Mouse (Mus musculus) brain, embryonic 14.5 days (tissue): ENCODE results near the gene Zmiz1. TPM values are rescaled to one million over a fixed set of nuclear protein-coding genes. Genes with fewer than 3 reads are reported as not detected.

Source experiments
- DNase-seq: peaks from one replicate; pipeline ENCODE4 v3.0.0-alpha.2; 2011; ENCODE audit warnings: low read depth
- CTCF ChIP-seq: fragments of 200-500 bp; IDR thresholded peaks from 2 replicates; pipeline ENCODE4 v1.5.1; 2012; ENCODE audit warnings: inconsistent platforms, mild to moderate bottlenecking, moderate library complexity, borderline replicate concordance; ENCODE audit not compliant: insufficient read depth, insufficient read length; ENCODE audit errors: extremely low read depth
- POLR2A ChIP-seq: fragments of 200-500 bp; IDR thresholded peaks from 2 replicates; pipeline ENCODE4 v1.6.1; 2012; ENCODE audit warnings: mild to moderate bottlenecking, inconsistent platforms, borderline replicate concordance; ENCODE audit not compliant: poor library complexity, insufficient read depth, insufficient read length, severe bottlenecking; ENCODE audit errors: extremely low read depth
- polyA plus RNA-seq: library from polyadenylated mRNA; depleted of rRNA; stranded (reverse); fragments of >200 nt; gene quantifications from 2 replicates; pipeline ENCODE4 v1.2.3, GENCODE M21; 2012

The Zmiz1 gene
- polyA plus RNA-seq, 1 experiment, result 141 TPM

GRCm38 (mm10) chr14:25525729-25526128 is 66.7 kb downstream of the Zmiz1 start:
- no peak for TF ChIP-seq CTCF
- TF ChIP-seq POLR2A, result no peak
- DNase-seq, result no peak

- no peak for DNase-seq
- TF ChIP-seq POLR2A (no peak), CTCF (no peak)
Measured at GRCm38 (mm10) chr14:25526872-25527271, 67.9 kb downstream of the Zmiz1 start.

- TF ChIP-seq POLR2A (no peak), CTCF (no peak)
- no peak for DNase-seq
Measured at GRCm38 (mm10) chr14:25527321-25527720, 68.3 kb downstream of the Zmiz1 start.

- no peak for DNase-seq
Measured at GRCm38 (mm10) chr14:25530342-25530741, 71.4 kb downstream of the Zmiz1 start.

DNA sequence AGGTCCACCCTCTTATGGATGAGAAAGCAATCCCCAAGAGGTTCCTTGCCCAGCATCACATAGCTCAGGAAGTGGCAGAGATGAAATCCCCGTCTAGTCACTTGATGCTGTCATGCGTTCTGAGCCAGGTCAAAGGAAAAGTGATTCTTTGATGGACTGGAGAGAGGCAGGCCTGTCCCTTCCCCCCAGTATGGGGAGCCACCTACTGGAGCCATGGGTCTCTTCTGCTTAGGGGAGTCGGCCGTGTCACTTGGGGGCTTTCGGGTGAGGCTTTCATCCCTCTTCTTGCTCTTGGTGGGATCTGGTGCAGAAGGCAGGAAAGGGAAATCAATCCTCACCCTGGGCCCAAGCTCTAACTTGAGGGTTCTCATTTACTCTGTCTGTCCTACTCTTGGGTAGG is 71.8 kb downstream of the Zmiz1 start:
- no peak for DNase-seq
- TF ChIP-seq CTCF (no peak), POLR2A (no peak)

More at GRCm38 (mm10) chr14:25530342-25530741, 71.4 kb downstream of the Zmiz1 start:
- TF ChIP-seq POLR2A (no peak), CTCF (no peak)

- no peak for DNase-seq
Measured at GRCm38 (mm10) chr14:25533010-25533409, 74.0 kb downstream of the Zmiz1 start.

GRCm38 (mm10) chr14:25533631-25534395 is 74.8 kb downstream of the Zmiz1 start:
- DNase-seq, result no peak
- no peak for TF ChIP-seq POLR2A
- TF ChIP-seq CTCF, result no peak

More at GRCm38 (mm10) chr14:25533010-25533409, 74.0 kb downstream of the Zmiz1 start:
- TF ChIP-seq POLR2A (no peak), CTCF (no peak)

DNA sequence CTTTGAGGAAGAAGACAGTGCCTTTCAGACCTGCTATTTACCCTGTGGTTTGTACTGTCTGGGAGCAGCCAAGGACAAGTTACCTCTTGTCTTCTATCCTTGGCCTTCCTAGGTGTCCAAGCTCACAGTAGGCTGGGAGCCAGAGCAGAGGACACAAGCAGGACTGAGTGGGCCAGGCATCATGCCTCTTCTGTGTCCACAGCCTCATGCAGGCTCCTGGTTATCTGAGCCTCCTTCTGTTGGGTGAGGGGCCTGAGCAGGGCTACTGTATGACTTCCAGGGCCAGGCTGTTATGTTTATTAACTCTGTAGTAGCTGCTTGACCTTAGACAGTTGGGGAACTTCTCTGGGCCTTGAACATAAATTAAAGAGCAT is 75.4 kb downstream of the Zmiz1 start:
- TF ChIP-seq CTCF (no peak), POLR2A (no peak)
- no peak for DNase-seq

GRCm38 (mm10) chr14:25534918-25535582 is 76.1 kb downstream of the Zmiz1 start:
- no peak for DNase-seq
- TF ChIP-seq CTCF (no peak), POLR2A (no peak)

DNA sequence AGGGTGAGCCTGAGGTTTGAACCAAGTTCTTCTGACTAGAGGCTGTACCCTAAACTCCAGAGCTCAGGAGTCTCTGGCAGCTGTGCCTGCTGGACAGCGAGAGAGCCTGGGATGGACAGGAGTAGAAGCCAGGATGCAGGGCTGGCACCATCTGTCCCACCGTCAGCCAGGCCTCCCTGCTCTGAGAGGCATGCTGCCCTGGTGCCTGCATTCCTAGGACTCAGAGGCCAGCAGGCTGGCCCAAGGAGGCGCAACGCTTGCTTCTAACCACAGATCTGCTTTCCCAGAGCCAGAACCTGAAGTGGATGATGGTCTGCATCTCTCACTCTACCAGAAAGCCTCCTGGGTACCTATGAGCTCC is 76.6 kb downstream of the Zmiz1 start:
- no peak for DNase-seq
- no peak for TF ChIP-seq POLR2A
- no peak for TF ChIP-seq CTCF

DNA sequence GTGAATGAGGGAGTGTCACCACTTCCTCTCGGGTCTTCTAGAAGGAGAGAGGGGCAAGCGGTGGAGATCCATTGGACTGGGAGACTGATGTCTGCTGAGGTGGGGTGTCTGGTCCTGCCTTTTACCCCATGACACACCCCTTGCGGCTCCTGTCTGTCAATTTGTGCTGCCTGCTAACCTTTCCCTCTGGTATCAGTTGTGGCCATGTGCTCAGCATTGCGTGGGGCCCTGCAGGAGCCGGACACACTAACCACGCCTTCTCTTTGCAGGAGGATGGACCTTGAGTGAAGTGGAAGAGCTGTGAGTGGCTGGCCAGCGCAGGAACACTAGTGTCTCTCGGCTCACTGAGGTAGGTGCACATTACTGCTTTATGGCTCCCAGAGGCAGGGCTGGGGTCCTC is 77.5 kb downstream of the Zmiz1 start:
- DNase-seq, result no peak
- TF ChIP-seq CTCF (no peak), POLR2A (no peak)

GRCm38 (mm10) chr14:25537351-25537750 is 78.4 kb downstream of the Zmiz1 start:
- no peak for DNase-seq
- no peak for TF ChIP-seq CTCF
- no peak for TF ChIP-seq POLR2A

- no peak for TF ChIP-seq CTCF
- no peak for TF ChIP-seq POLR2A
Measured at GRCm38 (mm10) chr14:25538522-25538921, 79.5 kb downstream of the Zmiz1 start.

DNA sequence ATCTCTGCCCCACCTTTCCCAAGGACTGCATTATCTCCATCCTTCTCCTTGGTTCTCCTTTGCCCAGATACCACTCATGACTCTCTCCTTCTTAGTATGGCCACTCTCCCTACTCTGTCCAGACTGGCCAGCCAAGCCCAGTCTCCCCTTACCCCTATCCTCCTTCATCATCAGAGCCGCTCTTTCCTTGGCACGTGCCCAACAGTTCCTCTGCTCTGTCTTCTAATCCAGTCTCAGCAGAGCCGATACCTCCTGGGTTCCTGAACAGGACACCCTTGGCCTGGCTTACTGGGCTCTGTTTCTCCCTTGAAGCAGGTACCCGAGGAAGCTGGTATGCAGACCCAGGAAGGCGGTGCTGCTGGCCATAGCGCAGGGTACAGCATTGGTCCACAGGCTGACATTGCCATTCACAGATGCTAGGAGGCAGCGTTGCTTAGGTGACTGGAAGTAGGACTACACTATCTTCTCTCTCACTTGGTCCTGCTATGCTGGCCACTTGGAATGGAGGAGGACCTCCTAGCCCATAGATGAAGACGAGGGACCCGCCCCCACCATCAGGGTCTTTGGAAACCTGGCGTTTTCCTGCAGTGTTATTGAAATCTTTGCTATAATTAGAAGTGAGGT is 80.6 kb downstream of the Zmiz1 start:
- no peak for DNase-seq
- TF ChIP-seq CTCF, result no peak
- no peak for TF ChIP-seq POLR2A

More at GRCm38 (mm10) chr14:25538522-25538921, 79.5 kb downstream of the Zmiz1 start:
- no peak for DNase-seq

DNA sequence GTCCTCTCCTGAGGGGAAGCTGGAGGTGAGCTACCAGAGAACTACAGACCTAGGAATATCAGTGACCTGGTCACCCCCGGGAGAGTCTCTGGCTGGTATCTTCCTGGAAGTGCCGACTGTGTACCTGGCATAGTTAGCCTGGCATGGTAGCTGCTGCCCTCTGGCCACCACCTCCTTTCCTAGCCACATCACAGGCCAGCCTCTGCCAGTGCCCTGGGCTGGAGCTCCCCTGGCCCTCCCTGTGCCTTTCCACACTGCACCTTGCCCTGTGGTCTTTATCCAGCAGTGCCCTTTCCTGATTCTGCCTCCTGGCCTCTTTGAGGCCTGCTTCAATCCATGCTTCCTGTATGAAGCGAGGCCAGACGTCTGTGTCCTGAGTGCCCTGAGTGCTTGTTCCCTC is 81.2 kb downstream of the Zmiz1 start:
- no peak for TF ChIP-seq POLR2A
- no peak for DNase-seq
